In genomic region chr10:37078439-37078838, GRCm38 (mm10) we compare ENCODE assay signal across 8 mouse cellular contexts.
DNase-seq lines count a peak whose midpoint lies in the region; ATAC-seq lines count a peak whose summit lies in the region.

No protein-coding gene starts in this region.

- H3K4me2 ChIP-seq in embryonic facial prominence, embryonic 12.5 days (replicated peaks), result no peak overlapping the region
- H3K4me2 ChIP-seq in intestine, embryonic 16.5 days (ENCODE audit: low read depth, low read length), result no peak overlapping the region
- H3K4me2 ChIP-seq in stomach, embryonic 14.5 days (replicated peaks; ENCODE audit: low read depth, low read length), result no peak overlapping the region

- DNase-seq in adrenal gland, postnatal 36 days, result peak; percentile 91 to 92
- peak; percentile 99 for DNase-seq in heart, adult 11 months
- DNase-seq in left cerebral cortex, postnatal 14 days (ENCODE audit: low spot score in 2 of 2), result peak; percentile 47 to 56
- DNase-seq in midbrain, embryonic 10.5 days (ENCODE audit: low spot score), result peak; percentile 44

- no peaks in the 10 kb centered on the region for H3K27me3 ChIP-seq in embryonic facial prominence, embryonic 12.5 days
- H3K27me3 ChIP-seq in intestine, embryonic 16.5 days (replicated peaks; ENCODE audit: control insufficient read depth, insufficient read depth, low read length), result no peaks in the 10 kb centered on the region
- H3K27me3 ChIP-seq in midbrain, embryonic 10.5 days (ENCODE audit: low read depth, poor library complexity, severe bottlenecking), result no peaks in the 10 kb centered on the region
- no peaks in the 10 kb centered on the region for H3K27me3 ChIP-seq in stomach, embryonic 14.5 days (ENCODE audit: control insufficient read depth, insufficient read depth, low read length)

- no peaks in the 10 kb centered on the region for H3K36me3 ChIP-seq in embryonic facial prominence, embryonic 12.5 days
- no peaks in the 10 kb centered on the region for H3K36me3 ChIP-seq in intestine, embryonic 16.5 days (ENCODE audit: control insufficient read depth, insufficient read depth, low read length)
- no peaks in the 10 kb centered on the region for H3K36me3 ChIP-seq in midbrain, embryonic 10.5 days
- no peaks in the 10 kb centered on the region for H3K36me3 ChIP-seq in stomach, embryonic 14.5 days (ENCODE audit: control insufficient read depth, insufficient read depth, low read length)

- 30% methylated on average over 5 of the region's 5 CpGs for WGBS in embryonic facial prominence, embryonic 12.5 days
- 30% methylated on average over 5 of the region's 5 CpGs for WGBS in intestine, embryonic 16.5 days
- WGBS in midbrain, embryonic 10.5 days, result 44% methylated on average over 5 of the region's 5 CpGs
- 28% methylated on average over 5 of the region's 5 CpGs for WGBS in stomach, embryonic 14.5 days

- ATAC-seq in embryonic facial prominence, embryonic 12.5 days (ENCODE audit: insufficient number of reproducible peaks, insufficient read depth, low FRiP score, low TSS enrichment), result peak; percentile 64; the same call in 1 of the 2 replicates
- ATAC-seq in intestine, embryonic 16.5 days, result peak; percentile 84
- ATAC-seq in stomach, embryonic 14.5 days (ENCODE audit: insufficient number of reproducible peaks, insufficient read depth, low FRiP score, low read depth), result peak; percentile 84
- ATAC-seq in inflammation-experienced regulatory T-cells, adult 6 months, result no peak

- intact Hi-C loops in left cerebral cortex, postnatal 14 days (cut with DNase I), result no loop called here

- H3K27ac ChIP-seq in embryonic facial prominence, embryonic 12.5 days, result peak overlapping the region; percentile 54
- no peak overlapping the region for H3K27ac ChIP-seq in intestine, embryonic 16.5 days (ENCODE audit: low read length)
- H3K27ac ChIP-seq in midbrain, embryonic 10.5 days (replicated peaks), result peak overlapping the region; percentile 71
- peak overlapping the region; percentile 30; the same call in 1 of the 2 replicates for H3K27ac ChIP-seq in stomach, embryonic 14.5 days (ENCODE audit: low read length)

- H3K4me3 ChIP-seq in embryonic facial prominence, embryonic 12.5 days, result no peak overlapping the region
- H3K4me3 ChIP-seq in intestine, embryonic 16.5 days (ENCODE audit: low read length), result no peak overlapping the region
- H3K4me3 ChIP-seq in midbrain, embryonic 10.5 days, result no peak overlapping the region
- H3K4me3 ChIP-seq in stomach, embryonic 14.5 days (ENCODE audit: low read depth, low read length), result no peak overlapping the region

- H3K9ac ChIP-seq in embryonic facial prominence, embryonic 12.5 days, result no peak overlapping the region
- H3K9ac ChIP-seq in intestine, embryonic 16.5 days (ENCODE audit: low read depth, low read length), result no peak overlapping the region
- no peak overlapping the region for H3K9ac ChIP-seq in stomach, embryonic 14.5 days (replicated peaks; ENCODE audit: low read depth, low read length)

- no peaks in the 10 kb centered on the region for H3K9me3 ChIP-seq in embryonic facial prominence, embryonic 12.5 days
- H3K9me3 ChIP-seq in intestine, embryonic 16.5 days (ENCODE audit: control insufficient read depth, low read length), result no peaks in the 10 kb centered on the region
- H3K9me3 ChIP-seq in midbrain, embryonic 10.5 days (replicated peaks), result no peaks in the 10 kb centered on the region
- no peaks in the 10 kb centered on the region for H3K9me3 ChIP-seq in stomach, embryonic 14.5 days (ENCODE audit: control insufficient read depth, low read depth, low read length)

- peaks cover 15% of the 10 kb centered on the region; the same call in 1 of the 2 replicates for H3K4me1 ChIP-seq in embryonic facial prominence, embryonic 12.5 days
- H3K4me1 ChIP-seq in intestine, embryonic 16.5 days (ENCODE audit: control insufficient read depth, insufficient read depth, low read length), result peaks cover 3% of the 10 kb centered on the region; the same call in 1 of the 2 replicates
- H3K4me1 ChIP-seq in midbrain, embryonic 10.5 days, result peaks cover 28% of the 10 kb centered on the region
- H3K4me1 ChIP-seq in stomach, embryonic 14.5 days (ENCODE audit: control insufficient read depth, insufficient read depth, low read length), result 0 out of 2 replicates have a peak, but pooled peaks cover 7% of the 10 kb centered on the region

Comparison
In these comparisons a context has a peak if more than half of its experiments do, and no peak if none do; other contexts are left out.
1. DNase-seq: peak in every context shown above with its lines; median percentile 99 in heart, adult 11 months; 92 in adrenal gland, postnatal 36 days; 52 in left cerebral cortex, postnatal 14 days; 44 in midbrain, embryonic 10.5 days.